Comparison of ENCODE assay signal across 7 mouse cellular contexts in the genomic region with DNA sequence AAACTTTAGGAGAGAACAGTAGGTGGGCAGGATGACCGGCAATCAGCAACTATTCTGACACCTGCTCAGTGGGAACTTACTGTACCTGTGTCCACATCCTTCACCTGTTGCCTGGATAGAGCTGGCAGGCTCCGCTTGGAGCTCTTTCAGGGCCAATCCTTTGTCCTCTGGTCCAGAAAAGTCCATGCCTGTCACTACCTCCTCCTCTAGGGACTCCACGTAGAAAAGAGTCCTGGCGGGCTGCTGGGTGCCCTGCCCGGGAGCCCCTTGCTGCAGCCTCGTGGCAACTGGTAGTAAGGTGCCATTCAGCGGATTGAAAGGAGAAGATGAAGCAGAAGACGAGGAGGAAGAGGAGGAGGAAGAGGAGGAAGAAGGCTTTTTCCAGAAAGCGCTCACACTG. TPM values are rescaled to one million over a fixed set of nuclear protein-coding genes. Genes with fewer than 3 reads are reported as not detected.
DNase-seq lines count a peak whose midpoint lies in the region; ATAC-seq lines count a peak whose summit lies in the region.

No protein-coding gene starts in this region.

- 8% methylated on average over 9 of the region's 9 CpGs for WGBS in embryonic facial prominence, embryonic 14.5 days
- 6% methylated on average over 8 of the region's 9 CpGs for WGBS in hindbrain, embryonic 16.5 days
- WGBS in neural tube, embryonic 14.5 days, result 9% methylated on average over 8 of the region's 9 CpGs

- H3K4me2 ChIP-seq in embryonic facial prominence, embryonic 14.5 days (ENCODE audit: low read depth, low read length), result peak overlapping the region; percentile 91
- H3K4me2 ChIP-seq in hindbrain, embryonic 16.5 days (ENCODE audit: low read length), result peak overlapping the region; percentile 79
- H3K4me2 ChIP-seq in neural tube, embryonic 14.5 days (ENCODE audit: low read depth, low read length), result peak overlapping the region; percentile 82

- peaks cover 27% of the 10 kb centered on the region for H3K27me3 ChIP-seq in embryonic facial prominence, embryonic 14.5 days (replicated peaks; ENCODE audit: control insufficient read depth, insufficient read depth, low read length)
- no peaks in the 10 kb centered on the region for H3K27me3 ChIP-seq in hindbrain, embryonic 16.5 days (replicated peaks; ENCODE audit: control insufficient read depth, insufficient read depth, low read length)
- H3K27me3 ChIP-seq in neural tube, embryonic 14.5 days (ENCODE audit: control insufficient read depth, insufficient read depth, low read length), result no peaks in the 10 kb centered on the region

- intact Hi-C loops in left cerebral cortex, postnatal 4 days (cut with DNase I), result loop anchor here (10.0 kb wide), 1 partner anchor 387 kb away; no protein-coding TSS in a partner anchor

- peak overlapping the region; percentile 45 for H3K4me3 ChIP-seq in embryonic facial prominence, embryonic 14.5 days (ENCODE audit: low read depth, low read length)
- peak overlapping the region; percentile 58 for H3K4me3 ChIP-seq in hindbrain, embryonic 16.5 days (ENCODE audit: low read length)
- H3K4me3 ChIP-seq in neural tube, embryonic 14.5 days (ENCODE audit: low read depth, low read length), result peak overlapping the region; percentile 63

- no peaks in the 10 kb centered on the region for H3K9me3 ChIP-seq in embryonic facial prominence, embryonic 14.5 days (ENCODE audit: control insufficient read depth, low read length)
- H3K9me3 ChIP-seq in hindbrain, embryonic 16.5 days (ENCODE audit: control insufficient read depth, low read length), result no peaks in the 10 kb centered on the region
- no peaks in the 10 kb centered on the region for H3K9me3 ChIP-seq in neural tube, embryonic 14.5 days (ENCODE audit: control insufficient read depth, low read length)

- peak; percentile 3 for DNase-seq in left cerebral cortex, postnatal 4 days
- no peak for DNase-seq in left cerebral cortex, adult 18-20 months (ENCODE audit: low spot score in 2 of 2)
- peak; percentile 3 for DNase-seq in embryonic facial prominence, embryonic 14.5 days (ENCODE audit: low spot score)
- DNase-seq in thymus, postnatal 10 days (ENCODE audit: low spot score in 2 of 2), result no peak
- no peak for DNase-seq in adrenal gland, postnatal 36 days

- H3K4me1 ChIP-seq in embryonic facial prominence, embryonic 14.5 days (ENCODE audit: control insufficient read depth, insufficient read depth, low read length), result no peaks in the 10 kb centered on the region
- H3K4me1 ChIP-seq in hindbrain, embryonic 16.5 days (ENCODE audit: control insufficient read depth, insufficient read depth, low read depth, low read length), result peaks cover 7% of the 10 kb centered on the region; the same call in 1 of the 2 replicates
- H3K4me1 ChIP-seq in neural tube, embryonic 14.5 days (ENCODE audit: control insufficient read depth, insufficient read depth, low read length), result no peaks in the 10 kb centered on the region

- H3K36me3 ChIP-seq in embryonic facial prominence, embryonic 14.5 days (ENCODE audit: control insufficient read depth, insufficient read depth, low read length), result no peaks in the 10 kb centered on the region
- H3K36me3 ChIP-seq in hindbrain, embryonic 16.5 days (ENCODE audit: control insufficient read depth, insufficient read depth, low read length), result no peaks in the 10 kb centered on the region
- H3K36me3 ChIP-seq in neural tube, embryonic 14.5 days (ENCODE audit: control insufficient read depth, insufficient read depth, low read length), result no peaks in the 10 kb centered on the region

- no peak overlapping the region for H3K27ac ChIP-seq in embryonic facial prominence, embryonic 14.5 days (replicated peaks; ENCODE audit: low read depth, low read length)
- peak overlapping the region; percentile 77 for H3K27ac ChIP-seq in hindbrain, embryonic 16.5 days (ENCODE audit: low read depth, low read length)
- H3K27ac ChIP-seq in neural tube, embryonic 14.5 days (ENCODE audit: low read depth, low read length), result peak overlapping the region; percentile 75; the same call in 1 of the 2 replicates

- H3K9ac ChIP-seq in embryonic facial prominence, embryonic 14.5 days (ENCODE audit: low read depth, low read length), result peak overlapping the region; percentile 59
- H3K9ac ChIP-seq in hindbrain, embryonic 16.5 days (ENCODE audit: low read depth, low read length), result peak overlapping the region; percentile 72
- peak overlapping the region; percentile 70 for H3K9ac ChIP-seq in neural tube, embryonic 14.5 days (replicated peaks; ENCODE audit: low read depth, low read length)

- ATAC-seq in embryonic facial prominence, embryonic 14.5 days (ENCODE audit: low read depth), result 0 out of 2 replicates have a peak, but pooled peaks have one; percentile 14
- ATAC-seq in hindbrain, embryonic 16.5 days, result peak; percentile 28; the same call in 1 of the 2 replicates
- ATAC-seq in neural tube, embryonic 14.5 days (ENCODE audit: low read depth), result 0 out of 2 replicates have a peak, but pooled peaks have one; percentile 19

RNA-seq across cellular contexts. Expression of a gene that starts 1.2 kb away (rescaled TPM):
- total RNA-seq in left cerebral cortex, postnatal 4 days (2021), result 10 to 100 TPM; 12.4 to 15.5 TPM
- 1 to 10 TPM; 1.1 to 1.3 TPM for total RNA-seq in left cerebral cortex, adult 18-20 months (2021)
- 0.24 and 0.26 TPM in 2 replicates for polyA plus RNA-seq in embryonic facial prominence, embryonic 14.5 days (2014; fragmentation: Nextera tagmentation; extraction: Ambion mirVana)
- polyA plus RNA-seq in hindbrain, embryonic 16.5 days (2015; fragmentation: Nextera tagmentation; extraction: Ambion mirVana), result 10.3 and 10.5 TPM in 2 replicates
- 9.9 and 11.8 TPM in 2 replicates for polyA plus RNA-seq in neural tube, embryonic 14.5 days (2014; fragmentation: Nextera tagmentation; extraction: Ambion mirVana)
- total RNA-seq in adrenal gland, postnatal 36 days (2021), result not detected

Comparison
In these comparisons a context has a peak if more than half of its experiments do, and no peak if none do; other contexts are left out.
1. DNase-seq: peak in left cerebral cortex, postnatal 4 days (single experiment) and embryonic facial prominence, embryonic 14.5 days (single experiment); none in left cerebral cortex, adult 18-20 months (0 of 2), thymus, postnatal 10 days (0 of 2) and adrenal gland, postnatal 36 days (0 of 2).
2. RNA of a gene that starts 1.2 kb away (total RNA-seq): 12.4 to 15.5 TPM in left cerebral cortex, postnatal 4 days; 1.1 to 1.3 TPM in left cerebral cortex, adult 18-20 months and not detected in adrenal gland, postnatal 36 days; every median in the first group is over 4 times any median in the second.
3. Peak in every context shown above with its lines, with median percentiles within 50 percentile points of each other: ATAC-seq, H3K4me2 ChIP-seq, H3K4me3 ChIP-seq and H3K9ac ChIP-seq.